Mouse (Mus musculus): ENCODE data around the gene Ttc22. TPM values are rescaled to one million over a fixed set of nuclear protein-coding genes. Genes with fewer than 3 reads are reported as not detected.

Gene Ttc22
- polyA plus RNA-seq, 1 experiment from 2014 or later = 1.2 TPM

- Histone ChIP-seq H3K9ac (ENCODE audit: low read length) (no peak overlapping the region), H3K36me3 (ENCODE audit: control insufficient read depth, insufficient read depth, low read length) (no peaks in the 10 kb centered on the region), H3K27ac (ENCODE audit: low read length) (no peak overlapping the region), H3K4me3 (ENCODE audit: low read length) (no peak overlapping the region), H3K9me3 (ENCODE audit: control insufficient read depth, low read length) (no peaks in the 10 kb centered on the region), H3K4me1 (replicated peaks; ENCODE audit: control insufficient read depth, insufficient read depth, low read length) (peaks cover 2% of the 10 kb centered on the region), H3K4me2 (ENCODE audit: low read depth, low read length) (no peak overlapping the region), H3K27me3 (ENCODE audit: control insufficient read depth, insufficient read depth, low read depth, low read length) (peaks cover 24% of the 10 kb centered on the region)
- 74% methylated on average over 10 of the region's 10 CpGs for WGBS
- no peak for ATAC-seq (ENCODE audit: low read depth)
Observed at GRCm38 (mm10) chr4:106624271-106624670, 2.0 kb downstream of the Ttc22 start.

GRCm38 (mm10) chr4:106627809-106628208, 5.6 kb downstream of the Ttc22 start:
- no peak for ATAC-seq (ENCODE audit: low read depth)
- WGBS = 70% methylated on average over 5 of the region's 5 CpGs
- Histone ChIP-seq H3K27me3 (ENCODE audit: control insufficient read depth, insufficient read depth, low read depth, low read length) (peaks cover 16% of the 10 kb centered on the region), H3K4me2 (ENCODE audit: low read depth, low read length) (no peak overlapping the region), H3K9me3 (ENCODE audit: control insufficient read depth, low read length) (no peaks in the 10 kb centered on the region), H3K4me1 (replicated peaks; ENCODE audit: control insufficient read depth, insufficient read depth, low read length) (no peaks in the 10 kb centered on the region; the same call in 1 of the 2 replicates), H3K4me3 (ENCODE audit: low read length) (no peak overlapping the region), H3K9ac (ENCODE audit: low read length) (no peak overlapping the region), H3K36me3 (ENCODE audit: control insufficient read depth, insufficient read depth, low read length) (no peaks in the 10 kb centered on the region), H3K27ac (ENCODE audit: low read length) (no peak overlapping the region)

DNA sequence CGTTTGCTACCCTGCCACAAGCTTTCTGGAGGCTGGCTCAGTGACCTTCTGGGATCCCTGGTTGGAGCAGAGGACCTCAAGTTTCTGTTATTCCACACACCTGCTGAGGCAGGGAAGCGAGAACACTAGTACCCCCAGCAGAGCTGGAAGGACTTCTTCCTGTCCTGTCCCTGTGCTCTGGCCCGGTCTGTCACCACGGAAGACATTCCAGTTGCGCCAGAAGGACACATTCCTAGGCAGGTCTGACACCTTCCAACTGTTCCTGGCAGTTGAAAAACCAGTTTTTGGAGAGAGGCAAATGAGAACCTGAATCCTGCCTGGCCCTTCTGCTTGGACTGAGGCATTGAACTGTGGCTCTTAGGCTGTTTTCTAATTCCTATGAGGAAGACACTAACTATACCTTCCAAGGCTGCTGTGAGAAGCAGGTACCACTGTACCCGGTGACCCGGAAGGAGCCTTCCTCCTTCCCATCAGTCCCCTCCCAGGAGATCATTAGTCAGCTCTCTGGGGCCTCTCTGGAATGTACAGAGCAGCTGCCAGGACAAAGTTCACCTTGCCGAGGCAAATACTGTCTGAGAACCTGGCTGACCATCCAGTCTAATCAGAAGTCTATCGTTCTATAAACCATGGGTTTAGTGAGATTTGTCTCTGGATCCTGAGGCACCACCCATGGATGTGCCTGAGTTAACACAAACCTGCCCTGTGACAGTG, 6.6 kb downstream of the Ttc22 start:
- peaks cover 6% of the 10 kb centered on the region for H3K4me1 ChIP-seq (replicated peaks; ENCODE audit: control insufficient read depth, insufficient read depth, low read length)
- H3K27ac ChIP-seq (ENCODE audit: low read length) = 0 out of 2 replicates have a peak overlapping the region, but pooled peaks have one; percentile 31
- ATAC-seq (ENCODE audit: low read depth) = peak; percentile 29; the same call in 1 of the 2 replicates
- no peak overlapping the region for H3K4me2 ChIP-seq (ENCODE audit: low read depth, low read length)
- H3K9me3 ChIP-seq (ENCODE audit: control insufficient read depth, low read length) = no peaks in the 10 kb centered on the region
- WGBS = 18% methylated on average over 9 of the region's 9 CpGs
- H3K4me3 ChIP-seq (ENCODE audit: low read length) = no peak overlapping the region
- H3K9ac ChIP-seq (ENCODE audit: low read length) = no peak overlapping the region
- no peaks in the 10 kb centered on the region for H3K36me3 ChIP-seq (ENCODE audit: control insufficient read depth, insufficient read depth, low read length)
- H3K27me3 ChIP-seq (ENCODE audit: control insufficient read depth, insufficient read depth, low read depth, low read length) = peaks cover 6% of the 10 kb centered on the region; the same call in 1 of the 2 replicates

- no peak overlapping the region for H3K4me2 ChIP-seq (ENCODE audit: low read depth, low read length)
- no peaks in the 10 kb centered on the region for H3K36me3 ChIP-seq (ENCODE audit: control insufficient read depth, insufficient read depth, low read length)
- no peak for ATAC-seq (ENCODE audit: low read depth)
- H3K4me3 ChIP-seq (ENCODE audit: low read length) = no peak overlapping the region
- no peaks in the 10 kb centered on the region for H3K9me3 ChIP-seq (ENCODE audit: control insufficient read depth, low read length)
- WGBS = 55% methylated on average over 5 of the region's 5 CpGs
- H3K27me3 ChIP-seq (ENCODE audit: control insufficient read depth, insufficient read depth, low read depth, low read length) = peaks cover under 1% of the 10 kb centered on the region; the same call in 1 of the 2 replicates
- no peak overlapping the region for H3K9ac ChIP-seq (ENCODE audit: low read length)
- peaks cover 8% of the 10 kb centered on the region for H3K4me1 ChIP-seq (replicated peaks; ENCODE audit: control insufficient read depth, insufficient read depth, low read length)
- H3K27ac ChIP-seq (ENCODE audit: low read length) = no peak overlapping the region
Observed at GRCm38 (mm10) chr4:106629374-106629773, 7.1 kb downstream of the Ttc22 start.

DNA sequence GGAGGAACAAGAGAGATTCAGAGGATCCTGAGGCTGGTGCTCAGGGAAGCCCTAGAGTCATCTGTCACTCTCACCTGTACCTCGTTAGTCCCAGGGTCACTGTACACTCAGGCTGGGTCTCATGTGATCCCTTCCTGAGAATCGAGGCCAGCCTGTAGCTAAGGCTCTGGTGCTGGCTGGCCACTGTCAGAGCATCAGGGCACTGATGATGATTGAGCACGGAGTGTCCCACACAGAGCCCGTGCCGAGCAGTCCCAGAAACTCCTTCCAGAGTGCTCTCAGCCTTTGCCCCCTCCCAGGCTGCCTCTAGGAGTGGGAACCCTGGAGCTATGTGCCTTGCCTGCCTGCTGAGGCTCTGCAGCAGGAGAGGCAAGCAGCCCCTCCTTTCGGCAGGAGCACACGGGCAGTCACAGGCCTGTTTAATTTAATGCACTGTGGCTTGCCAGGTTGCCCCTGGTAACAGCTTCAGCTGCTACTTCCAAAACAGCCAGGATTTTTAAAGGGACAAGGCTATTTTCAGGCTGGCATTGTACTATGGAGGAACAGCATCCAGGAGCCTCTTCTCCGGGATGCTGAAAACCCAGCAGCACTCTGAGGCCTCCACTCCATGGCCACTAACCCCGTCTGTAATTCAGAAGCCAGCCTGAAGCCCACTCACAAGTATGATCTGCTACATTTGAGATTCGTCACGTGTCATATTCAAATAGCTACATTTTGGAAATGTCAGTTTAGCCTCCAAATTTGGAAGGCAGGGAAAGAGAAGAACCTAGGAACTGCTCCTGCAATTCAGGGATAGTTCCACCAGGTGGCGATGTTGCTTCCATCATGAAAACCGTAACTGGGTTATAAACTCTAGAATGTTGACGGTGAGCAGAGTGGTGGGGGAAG, 8.3 kb downstream of the Ttc22 start:
- Histone ChIP-seq H3K36me3 (ENCODE audit: control insufficient read depth, insufficient read depth, low read length) (no peaks in the 10 kb centered on the region), H3K27ac (ENCODE audit: low read length) (no peak overlapping the region), H3K27me3 (ENCODE audit: control insufficient read depth, insufficient read depth, low read depth, low read length) (no peaks in the 10 kb centered on the region), H3K4me3 (ENCODE audit: low read length) (no peak overlapping the region), H3K4me1 (replicated peaks; ENCODE audit: control insufficient read depth, insufficient read depth, low read length) (peaks cover 8% of the 10 kb centered on the region), H3K9me3 (ENCODE audit: control insufficient read depth, low read length) (no peaks in the 10 kb centered on the region), H3K9ac (ENCODE audit: low read length) (no peak overlapping the region), H3K4me2 (ENCODE audit: low read depth, low read length) (no peak overlapping the region)
- ATAC-seq (ENCODE audit: low read depth) = no peak
- 20% methylated on average over 14 of the region's 14 CpGs for WGBS

DNA sequence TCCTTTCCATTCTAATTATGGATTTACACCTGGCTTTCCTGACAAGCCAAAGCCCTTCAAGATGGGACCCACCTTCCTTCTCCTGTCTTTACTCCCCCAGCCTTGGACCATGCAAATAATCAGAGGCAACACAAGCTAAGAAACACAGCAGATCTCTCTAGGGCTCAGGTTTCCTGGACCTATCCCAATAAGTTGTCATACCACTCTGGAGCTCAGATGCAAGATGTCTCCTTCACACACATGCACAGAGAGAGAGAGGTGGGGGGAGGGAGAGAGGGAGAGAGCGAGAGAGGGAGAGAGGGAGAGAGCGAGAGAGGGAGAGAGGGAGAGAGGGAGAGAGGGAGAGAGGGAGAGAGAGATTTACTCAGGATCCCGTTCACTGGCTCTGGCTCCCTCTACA, 10.1 kb downstream of the Ttc22 start:
- Histone ChIP-seq H3K4me2 (ENCODE audit: low read depth, low read length) (no peak overlapping the region), H3K4me1 (replicated peaks; ENCODE audit: control insufficient read depth, insufficient read depth, low read length) (peaks cover 8% of the 10 kb centered on the region), H3K36me3 (ENCODE audit: control insufficient read depth, insufficient read depth, low read length) (no peaks in the 10 kb centered on the region), H3K27ac (ENCODE audit: low read length) (no peak overlapping the region), H3K4me3 (ENCODE audit: low read length) (no peak overlapping the region), H3K9me3 (ENCODE audit: control insufficient read depth, low read length) (no peaks in the 10 kb centered on the region), H3K27me3 (ENCODE audit: control insufficient read depth, insufficient read depth, low read depth, low read length) (no peaks in the 10 kb centered on the region), H3K9ac (ENCODE audit: low read length) (no peak overlapping the region)
- ATAC-seq (ENCODE audit: low read depth) = peak; percentile 71
- WGBS = 19% methylated on average over 2 of the region's 3 CpGs

DNA sequence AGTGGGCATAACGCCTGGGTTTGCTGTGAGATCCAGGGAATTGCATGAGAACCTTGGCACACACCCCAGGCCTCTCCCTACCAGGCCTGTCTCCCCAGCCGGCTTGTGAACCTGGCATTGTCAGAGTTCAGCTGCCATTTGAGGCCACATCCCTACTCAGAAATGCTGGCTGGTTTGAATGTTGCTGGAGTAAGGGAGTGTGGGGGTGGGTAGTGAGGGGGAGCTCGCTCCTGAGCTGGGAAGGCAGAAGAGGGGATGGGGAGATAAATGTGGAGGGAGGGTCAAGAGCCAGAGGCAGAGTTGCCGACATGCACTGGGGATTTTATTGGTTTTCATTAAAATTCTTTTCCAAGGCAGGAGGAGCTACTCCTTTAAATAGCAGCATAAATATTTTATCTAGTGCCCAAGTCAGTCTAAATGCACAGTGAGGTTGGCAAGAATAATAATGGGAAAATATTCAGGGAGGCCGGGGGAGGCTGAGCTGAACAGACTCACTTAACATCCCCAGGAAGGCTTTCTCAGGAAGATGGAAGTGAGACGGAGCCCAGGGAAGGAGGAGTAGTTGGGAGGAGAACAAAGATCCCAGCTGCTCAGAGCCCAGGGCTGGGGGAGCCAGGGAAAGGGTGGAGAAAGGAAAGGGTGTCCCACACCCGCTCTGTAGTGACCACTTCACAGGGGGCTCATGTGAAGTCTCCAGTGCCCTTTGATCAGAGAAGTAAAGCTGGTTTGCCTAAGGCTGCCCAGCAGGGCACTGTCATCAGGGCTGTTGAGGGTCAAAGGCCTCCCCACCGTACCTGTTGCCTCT, 11.3 kb downstream of the Ttc22 start:
- no peak overlapping the region for H3K4me2 ChIP-seq (ENCODE audit: low read depth, low read length)
- no peak overlapping the region for H3K9ac ChIP-seq (ENCODE audit: low read length)
- H3K36me3 ChIP-seq (ENCODE audit: control insufficient read depth, insufficient read depth, low read length) = no peaks in the 10 kb centered on the region
- H3K27me3 ChIP-seq (ENCODE audit: control insufficient read depth, insufficient read depth, low read depth, low read length) = no peaks in the 10 kb centered on the region
- ATAC-seq (ENCODE audit: low read depth) = no peak; the same call in 1 of the 2 replicates
- peak overlapping the region; percentile 37; the same call in 1 of the 2 replicates for H3K27ac ChIP-seq (ENCODE audit: low read length)
- 23% methylated on average over 8 of the region's 8 CpGs for WGBS
- no peaks in the 10 kb centered on the region for H3K9me3 ChIP-seq (ENCODE audit: control insufficient read depth, low read length)
- peaks cover 8% of the 10 kb centered on the region for H3K4me1 ChIP-seq (replicated peaks; ENCODE audit: control insufficient read depth, insufficient read depth, low read length)
- no peak overlapping the region for H3K4me3 ChIP-seq (ENCODE audit: low read length)

DNA sequence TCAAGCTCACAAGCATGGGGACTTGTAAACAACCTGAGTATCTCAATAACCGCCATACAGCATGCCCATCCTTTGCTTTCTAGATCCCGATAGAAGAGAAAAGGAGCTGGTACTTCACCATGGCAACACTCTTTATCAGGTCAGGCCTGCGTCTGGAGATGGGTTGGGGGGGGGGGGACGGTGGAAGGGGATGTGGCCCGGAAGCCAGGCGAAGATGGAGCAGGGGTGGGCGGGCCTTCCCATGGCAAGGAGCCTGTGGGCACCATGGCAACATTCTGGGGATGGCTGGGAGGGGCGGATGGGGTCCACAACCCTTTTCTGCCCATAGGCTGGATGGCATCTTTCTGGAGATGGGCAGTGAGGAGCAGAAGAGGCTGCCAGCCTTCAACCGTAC, 11.9 kb downstream of the Ttc22 start:
- no peak overlapping the region for H3K9ac ChIP-seq (ENCODE audit: low read length)
- H3K27me3 ChIP-seq (ENCODE audit: control insufficient read depth, insufficient read depth, low read depth, low read length) = no peaks in the 10 kb centered on the region
- 51% methylated on average over 6 of the region's 9 CpGs for WGBS
- H3K4me2 ChIP-seq (ENCODE audit: low read depth, low read length) = no peak overlapping the region
- no peaks in the 10 kb centered on the region for H3K36me3 ChIP-seq (ENCODE audit: control insufficient read depth, insufficient read depth, low read length)
- no peaks in the 10 kb centered on the region for H3K9me3 ChIP-seq (ENCODE audit: control insufficient read depth, low read length)
- no peak for ATAC-seq (ENCODE audit: low read depth)
- H3K4me3 ChIP-seq (ENCODE audit: low read length) = no peak overlapping the region
- peaks cover 8% of the 10 kb centered on the region for H3K4me1 ChIP-seq (replicated peaks; ENCODE audit: control insufficient read depth, insufficient read depth, low read length)
- no peak overlapping the region for H3K27ac ChIP-seq (ENCODE audit: low read length)

All from lung, embryonic 16.5 days (tissue).